Mouse (Mus musculus): ENCODE results near the gene Slc16a5. TPM values are rescaled to one million over a fixed set of nuclear protein-coding genes. Genes with fewer than 3 reads are reported as not detected.

Gene Slc16a5
- not detected for total RNA-seq (2021)
- long read RNA-seq, experiment 1 = 0 reads
- long read RNA-seq, experiment 2 = 0 reads

DNA sequence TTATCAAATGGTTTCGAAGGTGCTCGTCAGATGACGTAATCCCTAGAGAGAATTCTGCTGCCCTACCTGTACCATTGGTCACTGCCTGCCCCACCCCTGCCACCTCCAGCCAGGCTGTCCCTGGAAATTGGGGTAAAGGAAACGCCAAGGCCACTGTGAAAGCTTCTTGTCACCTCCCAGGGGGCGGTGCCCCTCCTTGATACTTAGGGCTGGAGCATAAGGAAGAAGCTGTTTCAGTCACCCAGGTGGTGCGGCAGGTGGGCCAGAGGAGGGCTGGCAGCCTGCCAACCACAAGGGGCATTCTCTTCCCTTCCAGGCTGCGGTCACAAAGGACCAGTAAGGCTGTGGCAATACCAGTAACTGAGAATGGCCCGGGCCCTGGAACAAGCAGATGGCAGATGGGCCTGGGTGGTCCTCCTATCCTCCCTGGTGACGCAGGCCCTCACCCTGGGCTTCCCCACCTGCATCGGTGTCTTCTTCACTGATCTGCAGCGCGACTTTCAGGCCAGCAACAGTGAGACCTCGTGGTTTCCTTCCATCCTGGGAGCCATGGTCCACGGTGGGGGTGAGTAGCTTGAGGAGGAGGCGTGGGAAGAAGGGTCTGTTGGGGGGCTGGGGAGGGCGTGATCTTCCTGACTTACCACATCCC lies at the start of gene Slc16a5:
Slc16a5 (plus strand) TSS at position 232 of the 649 bp plus-strand sequence.
- DNase-seq (ENCODE audit: low spot score in 2 of 2) = no peak

GRCm38 (mm10) chr11:115419531-115420237 lies 42.6 kb upstream of the Slc16a5 start, which contains the start of the genes Atp5h and Kctd2:
Gene Atp5h (minus strand): TSS chr11:115419962.
Gene Kctd2 (plus strand): TSS chr11:115420128.
- peak; percentile 90 to 92 for DNase-seq (ENCODE audit: low spot score in 2 of 2)

DNA sequence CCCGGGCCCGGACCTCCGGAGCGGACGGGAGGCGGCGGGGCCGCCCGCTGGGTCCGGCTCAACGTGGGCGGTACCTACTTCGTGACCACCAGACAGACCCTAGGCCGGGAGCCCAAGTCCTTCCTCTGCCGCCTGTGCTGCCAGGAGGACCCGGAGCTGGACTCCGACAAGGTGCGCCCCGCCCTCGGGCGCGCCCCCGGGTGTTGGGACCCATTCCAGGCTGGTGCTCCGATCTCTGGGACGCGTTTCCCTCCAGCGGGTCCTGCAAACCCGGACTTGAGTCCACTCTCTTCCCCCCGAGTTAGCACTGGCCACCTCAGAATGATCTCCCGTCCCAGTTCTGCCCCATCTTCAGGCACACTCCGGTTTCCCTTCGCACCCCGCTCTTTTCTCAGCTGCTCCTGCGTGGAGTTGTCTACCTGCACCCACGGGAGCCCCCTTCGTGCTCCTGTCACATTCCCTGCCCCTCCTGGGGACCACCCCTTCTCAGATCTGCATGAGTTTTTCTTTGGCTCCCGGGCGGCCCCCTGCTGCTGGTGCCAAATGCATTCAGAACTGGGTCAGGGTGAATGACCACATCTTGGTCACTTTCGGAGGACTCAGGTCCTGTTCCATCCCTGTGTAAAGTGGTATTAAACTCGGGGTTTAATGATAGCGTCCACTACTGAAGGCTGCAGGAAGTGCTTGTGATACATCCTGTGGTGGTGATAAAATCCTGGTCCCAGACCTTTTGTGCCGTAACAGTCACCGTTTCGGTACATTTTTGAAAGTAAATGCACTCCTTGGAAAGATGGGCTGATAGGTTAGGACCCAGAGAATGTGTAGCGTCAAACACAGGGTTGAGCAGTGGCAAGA lies 41.7 kb upstream of the Slc16a5 start:
- DNase-seq (ENCODE audit: low spot score in 2 of 2) = peak; percentile 63 to 68

DNA sequence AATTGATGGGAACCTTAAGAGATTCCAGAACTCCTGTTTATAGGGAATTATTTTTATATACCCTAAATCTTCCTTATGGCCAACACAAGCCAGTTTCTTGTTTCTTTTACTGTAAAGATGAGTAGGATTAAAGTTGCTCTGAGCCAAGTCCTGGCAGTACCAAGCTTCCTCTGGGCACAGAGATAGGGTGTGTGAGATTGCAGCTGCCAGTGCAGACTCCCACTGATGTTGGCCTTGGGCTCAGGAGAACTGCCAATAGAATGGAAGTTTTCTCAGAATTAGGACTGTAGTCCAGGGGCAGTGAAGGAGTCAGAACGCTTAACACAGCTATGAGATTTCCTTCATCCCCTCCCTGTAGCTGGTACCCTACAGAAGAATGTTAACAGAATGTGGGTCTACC lies 40.9 kb upstream of the Slc16a5 start:
- no peak for DNase-seq (ENCODE audit: low spot score in 2 of 2)

GRCm38 (mm10) chr11:115421972-115422371 lies 40.3 kb upstream of the Slc16a5 start:
- DNase-seq (ENCODE audit: low spot score in 2 of 2) = no peak

DNA sequence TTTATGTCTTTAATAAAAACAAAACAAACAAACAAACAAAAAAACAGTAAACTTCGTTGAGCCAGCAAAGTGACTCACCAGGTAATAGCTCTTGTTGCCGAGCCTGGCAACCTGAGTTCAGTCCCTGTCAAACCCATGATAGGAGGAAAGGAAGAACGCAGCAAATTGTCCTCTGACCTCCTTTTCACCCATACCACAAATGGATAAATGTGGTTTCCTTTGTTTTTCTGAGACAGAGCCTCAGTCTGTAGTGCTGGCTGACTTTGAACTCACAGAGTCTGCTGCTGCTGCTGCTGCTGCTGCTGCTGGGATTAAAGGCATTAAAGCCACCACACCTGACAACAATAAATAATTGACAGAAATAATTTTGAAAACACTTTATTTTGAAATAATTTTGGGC lies 39.2 kb upstream of the Slc16a5 start:
- DNase-seq (ENCODE audit: low spot score in 2 of 2) = no peak

GRCm38 (mm10) chr11:115424666-115425065 lies 37.6 kb upstream of the Slc16a5 start:
- DNase-seq (ENCODE audit: low spot score in 2 of 2) = no peak

- no peak for DNase-seq (ENCODE audit: low spot score in 2 of 2)
Observed at GRCm38 (mm10) chr11:115425671-115426070, 36.6 kb upstream of the Slc16a5 start.

- DNase-seq (ENCODE audit: low spot score in 2 of 2) = peak; percentile 48 to 58
Observed at GRCm38 (mm10) chr11:115427482-115428331, 34.6 kb upstream of the Slc16a5 start.

- no peak for DNase-seq (ENCODE audit: low spot score in 2 of 2)
Observed at GRCm38 (mm10) chr11:115429307-115429706, 33.0 kb upstream of the Slc16a5 start.

DNA sequence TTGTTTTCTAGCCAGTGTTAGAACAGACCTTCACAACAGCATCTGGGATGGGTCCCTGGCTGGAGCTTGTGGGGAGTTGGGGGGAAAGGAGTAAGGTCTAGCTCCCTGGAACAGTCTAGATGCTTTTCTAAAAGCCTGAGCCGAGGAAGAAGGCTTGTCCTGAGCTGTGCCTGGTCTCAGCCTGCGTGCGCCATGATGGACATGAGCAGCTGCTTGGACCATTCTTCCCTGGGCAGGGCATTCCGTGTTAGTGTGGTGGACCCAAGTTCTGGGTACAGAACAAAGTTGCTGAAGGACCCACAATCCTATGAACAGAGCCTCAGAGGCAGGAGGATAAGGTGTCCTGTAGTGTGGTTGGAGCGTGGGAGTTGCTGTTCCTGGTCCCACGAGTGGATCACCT lies 31.7 kb upstream of the Slc16a5 start:
- DNase-seq (ENCODE audit: low spot score in 2 of 2) = no peak

GRCm38 (mm10) chr11:115432814-115433213 lies 29.5 kb upstream of the Slc16a5 start:
- DNase-seq (ENCODE audit: low spot score in 2 of 2) = no peak

DNA sequence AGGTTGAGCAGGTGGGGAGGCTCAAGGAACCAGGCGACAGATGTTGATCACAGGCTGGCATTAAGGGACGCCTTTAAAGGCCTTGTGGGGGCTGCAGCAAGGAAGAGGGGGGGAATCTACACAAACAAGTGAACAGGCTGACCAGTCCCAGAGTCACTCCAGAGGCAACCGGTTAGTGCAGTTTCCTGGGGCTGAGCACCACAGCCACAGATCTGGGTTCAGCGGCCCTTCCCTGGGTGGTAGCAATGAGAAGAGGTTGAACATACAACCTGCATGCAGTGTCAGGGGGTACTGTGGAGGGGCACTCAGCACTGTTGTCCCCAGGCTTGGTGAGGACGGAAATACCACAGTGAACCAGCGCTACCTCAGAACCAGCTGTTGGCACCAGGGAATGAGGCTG lies 28.9 kb upstream of the Slc16a5 start:
- DNase-seq (ENCODE audit: low spot score in 2 of 2) = no peak

- DNase-seq (ENCODE audit: low spot score in 2 of 2) = no peak
Observed at GRCm38 (mm10) chr11:115435596-115436337, 26.5 kb upstream of the Slc16a5 start.

- no peak for DNase-seq (ENCODE audit: low spot score in 2 of 2)
Observed at GRCm38 (mm10) chr11:115437571-115438122, 24.6 kb upstream of the Slc16a5 start.

DNA sequence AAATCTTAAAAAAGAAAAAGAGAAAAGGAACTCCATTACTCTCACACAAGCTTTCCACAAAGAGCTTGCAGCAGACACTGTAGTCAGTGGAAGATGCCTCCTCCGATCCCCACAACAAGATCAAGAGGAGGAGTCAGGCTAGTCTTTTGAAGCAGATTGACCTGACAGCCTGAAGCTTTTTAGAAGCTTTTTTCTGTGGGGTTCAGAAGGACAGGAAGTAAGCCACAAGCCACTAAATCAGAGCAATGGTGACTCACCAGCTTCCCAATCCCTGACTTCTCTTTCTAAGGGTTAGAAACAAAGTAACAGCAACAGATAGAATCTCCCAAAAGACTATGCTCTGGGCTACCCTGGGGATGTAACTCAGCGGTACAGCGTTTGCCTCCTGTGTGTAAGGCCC lies 22.9 kb upstream of the Slc16a5 start:
- DNase-seq (ENCODE audit: low spot score in 2 of 2) = no peak

- no peak for DNase-seq (ENCODE audit: low spot score in 2 of 2)
Observed at GRCm38 (mm10) chr11:115439906-115440595, 22.2 kb upstream of the Slc16a5 start, which contains the start of gene Trim80. Gene Trim80 (plus strand): TSS chr11:115440545.

DNA sequence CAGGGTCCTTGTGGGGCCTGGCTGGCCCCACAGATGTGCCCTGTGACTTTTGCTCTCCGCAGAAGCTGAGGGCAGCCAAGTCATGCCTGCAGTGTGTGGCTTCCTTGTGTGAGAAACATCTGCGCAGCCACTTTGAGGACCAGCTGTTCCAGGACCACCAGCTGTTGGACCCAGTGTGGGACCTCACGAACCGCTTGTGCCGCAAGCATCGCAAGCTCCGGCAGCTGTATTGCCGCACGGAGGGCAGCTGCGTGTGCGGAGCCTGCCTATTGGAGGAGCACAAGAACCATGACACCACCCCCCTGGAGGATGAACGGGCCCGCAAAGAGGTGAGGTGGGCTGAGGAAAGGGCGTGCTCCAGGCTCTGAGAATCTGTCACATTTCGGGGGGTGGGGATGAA lies 20.9 kb upstream of the Slc16a5 start:
- DNase-seq (ENCODE audit: low spot score in 2 of 2) = no peak

DNA sequence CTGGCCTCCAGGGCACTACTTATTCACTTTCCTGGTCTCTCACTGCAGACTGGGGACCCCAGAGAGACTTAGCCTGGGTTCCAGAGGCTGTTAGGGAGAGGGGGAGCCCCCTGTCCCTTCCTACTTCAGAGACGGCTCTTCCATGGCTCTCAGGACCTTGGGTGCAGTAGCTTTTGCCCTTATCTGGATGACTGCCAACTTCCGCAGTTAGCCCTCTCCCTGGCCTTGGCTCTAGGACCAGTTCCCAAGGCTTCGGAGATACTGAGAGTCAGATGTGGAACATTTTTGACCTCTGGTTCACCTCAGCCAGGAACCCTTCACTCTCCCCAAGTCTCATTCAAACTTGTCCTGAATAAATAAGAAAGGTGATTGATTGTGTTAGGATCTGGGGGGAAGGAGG lies 15.4 kb upstream of the Slc16a5 start:
- peak in 1 of 2 experiments; percentile 42 for DNase-seq (ENCODE audit: low spot score in 2 of 2)
